Mouse (Mus musculus): ENCODE measurements at regions not wholly inside any gene's neighbourhood (a gene's known extent, or its start where the extent isn't known, plus 50 kb on each side); places are given as distances from the start of the nearest gene placed in this dataset.
A peak's percentile ranks its signal among the peaks of the same experiment; 100 is the strongest.

DNA sequence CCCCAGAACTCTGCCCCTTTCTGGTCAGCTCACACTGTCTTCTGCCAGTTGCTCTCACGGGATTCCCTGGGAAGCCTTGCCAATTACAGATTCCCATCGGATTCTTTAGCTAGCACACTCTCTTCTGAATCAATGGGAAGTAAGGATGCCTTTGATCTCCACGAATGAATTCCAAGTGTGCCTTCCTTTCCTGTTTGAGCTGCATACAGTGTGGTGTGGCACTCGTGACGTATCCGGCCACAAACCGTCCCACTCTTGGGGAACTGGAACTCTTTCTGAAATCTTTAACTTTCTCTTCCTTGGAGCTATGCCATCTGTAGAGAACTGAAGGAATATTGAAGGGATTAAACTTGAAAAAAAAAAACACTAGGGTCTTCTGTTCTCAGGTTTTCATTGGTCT, 243.2 kb upstream of the Foxq1 start:
- peak; percentile 18 for DNase-seq (ENCODE audit: low read depth)
- TF ChIP-seq CTCF (IDR thresholded peaks at IDR 0.05; ENCODE audit: borderline replicate concordance, extremely low read depth, insufficient read depth, insufficient read length) (no peak), POLR2A (IDR thresholded peaks at IDR 0.05; ENCODE audit: borderline replicate concordance, extremely low read depth, insufficient read depth, insufficient read length, poor library complexity, severe bottlenecking) (no peak)

DNA sequence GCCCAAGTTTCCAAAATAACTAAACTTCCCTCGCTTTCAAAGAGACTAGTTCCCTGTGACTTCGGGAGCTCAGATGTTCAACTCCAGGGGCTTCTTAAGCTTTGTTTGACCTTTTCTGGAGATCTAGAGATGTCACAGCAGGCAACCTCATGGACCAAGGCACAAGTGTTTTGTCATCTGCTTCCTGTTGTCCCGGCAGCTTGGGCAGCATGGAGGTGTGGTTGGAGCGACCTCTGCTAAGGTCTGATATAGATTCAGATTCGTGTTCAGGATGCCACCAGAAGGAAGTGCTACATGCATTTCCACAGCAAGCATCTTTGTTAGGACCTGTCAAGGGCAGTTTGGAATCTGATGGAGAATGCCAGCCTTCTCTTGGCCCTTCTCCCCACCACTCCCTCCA, 242.1 kb upstream of the Foxq1 start:
- TF ChIP-seq POLR2A (IDR thresholded peaks at IDR 0.05; ENCODE audit: borderline replicate concordance, extremely low read depth, insufficient read depth, insufficient read length, poor library complexity, severe bottlenecking) (no peak), CTCF (IDR thresholded peaks at IDR 0.05; ENCODE audit: borderline replicate concordance, extremely low read depth, insufficient read depth, insufficient read length) (no peak)
- DNase-seq (ENCODE audit: low read depth), result peak; percentile 28

GRCm38 (mm10) chr13:31317066-31317465, 238.9 kb upstream of the Foxq1 start:
- TF ChIP-seq CTCF (IDR thresholded peaks at IDR 0.05; ENCODE audit: borderline replicate concordance, extremely low read depth, insufficient read depth, insufficient read length) (no peak), POLR2A (IDR thresholded peaks at IDR 0.05; ENCODE audit: borderline replicate concordance, extremely low read depth, insufficient read depth, insufficient read length, poor library complexity, severe bottlenecking) (no peak)
- no peak for DNase-seq (ENCODE audit: low read depth)

DNA sequence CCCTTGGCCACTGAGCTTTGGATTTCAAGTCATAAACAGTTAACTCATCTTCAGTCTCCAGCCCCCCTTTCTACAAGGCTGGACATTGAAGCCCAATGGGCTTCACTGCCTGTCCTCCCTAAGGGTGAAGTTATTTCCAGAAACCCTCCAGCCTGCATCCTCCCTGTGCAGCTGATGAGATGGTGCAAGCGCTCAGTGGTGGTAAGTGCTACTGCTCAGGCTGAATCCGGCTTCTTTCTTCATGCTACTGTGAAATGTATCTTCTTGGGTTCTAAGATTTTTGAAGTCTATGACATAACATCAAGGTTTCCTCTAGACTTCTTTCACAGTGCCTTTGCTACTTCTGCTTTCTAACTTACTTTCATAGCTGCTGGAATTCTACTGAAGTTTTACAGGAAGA, 237.9 kb upstream of the Foxq1 start:
- no peak for DNase-seq (ENCODE audit: low read depth)
- TF ChIP-seq CTCF (IDR thresholded peaks at IDR 0.05; ENCODE audit: borderline replicate concordance, extremely low read depth, insufficient read depth, insufficient read length) (no peak), POLR2A (IDR thresholded peaks at IDR 0.05; ENCODE audit: borderline replicate concordance, extremely low read depth, insufficient read depth, insufficient read length, poor library complexity, severe bottlenecking) (no peak)

DNA sequence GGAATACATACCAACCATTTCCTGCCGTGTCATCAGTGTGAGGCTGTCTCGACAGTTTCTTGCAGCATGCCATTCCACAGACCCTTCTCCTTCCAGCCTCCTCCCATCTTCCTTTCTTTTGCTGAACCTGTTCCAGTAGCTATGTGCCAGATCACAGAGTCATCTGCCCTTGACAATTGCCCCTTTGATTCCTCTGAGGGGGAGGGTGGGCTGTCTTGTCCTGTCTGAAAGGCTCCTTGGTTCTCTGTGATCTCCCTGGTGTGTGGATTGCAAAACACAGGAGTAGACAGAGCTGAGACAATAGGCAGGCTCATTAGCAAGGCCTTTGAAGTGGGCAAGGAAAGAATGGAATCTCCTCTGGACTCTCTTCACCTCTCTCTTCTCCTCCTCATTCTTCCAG, 234.5 kb upstream of the Foxq1 start:
- TF ChIP-seq CTCF (IDR thresholded peaks at IDR 0.05; ENCODE audit: borderline replicate concordance, extremely low read depth, insufficient read depth, insufficient read length) (no peak), POLR2A (IDR thresholded peaks at IDR 0.05; ENCODE audit: borderline replicate concordance, extremely low read depth, insufficient read depth, insufficient read length, poor library complexity, severe bottlenecking) (no peak)
- DNase-seq (ENCODE audit: low read depth), result no peak

DNA sequence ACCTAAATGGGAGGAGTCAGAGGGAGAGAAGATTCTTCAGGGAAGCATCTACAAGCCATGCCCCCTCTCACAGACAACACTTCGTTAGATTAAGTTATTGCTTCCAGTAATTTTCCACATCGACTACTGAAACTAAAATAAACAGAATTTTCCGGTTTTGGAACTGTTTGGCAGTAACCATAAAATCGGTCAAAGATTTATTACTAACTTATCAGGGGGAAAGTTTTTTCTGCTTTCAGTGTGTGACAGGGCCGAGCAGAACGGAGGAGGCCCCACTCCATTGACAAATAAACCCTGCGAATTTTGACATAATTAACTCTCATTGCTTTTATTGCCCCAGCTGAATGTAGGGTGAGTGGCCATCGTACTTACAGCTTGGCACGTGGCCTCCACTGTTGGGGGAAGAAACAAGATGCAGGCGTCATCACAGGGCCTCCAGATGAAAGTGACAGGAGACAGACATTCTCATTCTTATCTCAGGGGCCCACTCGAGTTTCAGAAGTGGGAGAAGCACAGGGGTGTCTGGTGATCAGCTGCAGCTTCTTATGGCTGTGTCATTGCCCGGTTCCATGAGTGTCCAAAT, 229.6 kb upstream of the Foxq1 start:
- no peak for TF ChIP-seq CTCF (IDR thresholded peaks at IDR 0.05; ENCODE audit: borderline replicate concordance, extremely low read depth, insufficient read depth, insufficient read length)
- no peak for TF ChIP-seq POLR2A (IDR thresholded peaks at IDR 0.05; ENCODE audit: borderline replicate concordance, extremely low read depth, insufficient read depth, insufficient read length, poor library complexity, severe bottlenecking)
- no peak for DNase-seq (ENCODE audit: low read depth)

GRCm38 (mm10) chr13:31327511-31327951, 228.4 kb upstream of the Foxq1 start:
- DNase-seq (ENCODE audit: low read depth), result no peak
- TF ChIP-seq POLR2A (IDR thresholded peaks at IDR 0.05; ENCODE audit: borderline replicate concordance, extremely low read depth, insufficient read depth, insufficient read length, poor library complexity, severe bottlenecking) (no peak), CTCF (IDR thresholded peaks at IDR 0.05; ENCODE audit: borderline replicate concordance, extremely low read depth, insufficient read depth, insufficient read length) (no peak)

- no peak for DNase-seq (ENCODE audit: low read depth)
- TF ChIP-seq POLR2A (IDR thresholded peaks at IDR 0.05; ENCODE audit: borderline replicate concordance, extremely low read depth, insufficient read depth, insufficient read length, poor library complexity, severe bottlenecking) (no peak), CTCF (IDR thresholded peaks at IDR 0.05; ENCODE audit: borderline replicate concordance, extremely low read depth, insufficient read depth, insufficient read length) (no peak)
Observed at GRCm38 (mm10) chr13:31328756-31329155, 227.2 kb upstream of the Foxq1 start.

DNA sequence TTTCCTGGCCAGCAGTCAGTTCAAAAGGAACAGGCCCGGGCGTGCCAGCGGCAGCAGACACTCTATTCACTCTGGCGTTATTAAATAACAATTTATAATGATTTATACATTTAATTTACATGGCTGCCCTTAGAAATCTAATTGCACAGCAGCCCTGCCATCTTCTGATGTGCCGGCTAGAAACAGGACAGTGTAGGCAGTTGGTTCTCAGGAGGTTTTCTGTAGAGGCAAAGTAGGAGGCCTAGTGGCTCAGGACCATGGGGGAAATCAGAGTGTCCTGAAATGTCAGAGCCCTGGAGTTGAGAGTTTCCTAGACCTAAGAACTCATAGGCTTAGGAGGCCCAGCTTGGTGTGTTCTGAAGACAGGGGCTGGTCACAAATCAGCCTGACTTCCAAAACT, 225.2 kb upstream of the Foxq1 start:
- TF ChIP-seq CTCF (IDR thresholded peaks at IDR 0.05; ENCODE audit: borderline replicate concordance, extremely low read depth, insufficient read depth, insufficient read length) (no peak), POLR2A (IDR thresholded peaks at IDR 0.05; ENCODE audit: borderline replicate concordance, extremely low read depth, insufficient read depth, insufficient read length, poor library complexity, severe bottlenecking) (no peak)
- DNase-seq (ENCODE audit: low read depth), result no peak

DNA sequence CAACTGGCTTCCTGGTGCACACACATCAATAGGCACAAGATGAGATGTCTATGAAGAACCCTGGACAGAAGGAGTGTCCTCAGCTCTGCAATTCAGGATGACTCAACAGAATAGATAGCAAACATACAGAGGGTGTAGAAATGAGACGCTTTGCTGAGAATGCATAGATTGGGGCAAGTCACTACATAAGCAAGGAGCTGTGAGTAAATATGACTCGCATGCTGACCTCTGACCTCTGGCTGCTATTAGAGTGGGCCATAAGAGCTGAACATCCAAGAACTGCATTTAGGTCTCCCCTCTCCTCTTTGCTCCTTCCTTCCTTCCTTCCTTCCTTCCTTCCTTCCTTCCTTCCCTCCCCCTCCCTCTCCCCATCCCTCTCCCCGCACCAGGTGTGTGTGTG, 221.0 kb upstream of the Foxq1 start:
- TF ChIP-seq CTCF (IDR thresholded peaks at IDR 0.05; ENCODE audit: borderline replicate concordance, extremely low read depth, insufficient read depth, insufficient read length), result no peak
- TF ChIP-seq POLR2A (IDR thresholded peaks at IDR 0.05; ENCODE audit: borderline replicate concordance, extremely low read depth, insufficient read depth, insufficient read length, poor library complexity, severe bottlenecking), result no peak
- no peak for DNase-seq (ENCODE audit: low read depth)

DNA sequence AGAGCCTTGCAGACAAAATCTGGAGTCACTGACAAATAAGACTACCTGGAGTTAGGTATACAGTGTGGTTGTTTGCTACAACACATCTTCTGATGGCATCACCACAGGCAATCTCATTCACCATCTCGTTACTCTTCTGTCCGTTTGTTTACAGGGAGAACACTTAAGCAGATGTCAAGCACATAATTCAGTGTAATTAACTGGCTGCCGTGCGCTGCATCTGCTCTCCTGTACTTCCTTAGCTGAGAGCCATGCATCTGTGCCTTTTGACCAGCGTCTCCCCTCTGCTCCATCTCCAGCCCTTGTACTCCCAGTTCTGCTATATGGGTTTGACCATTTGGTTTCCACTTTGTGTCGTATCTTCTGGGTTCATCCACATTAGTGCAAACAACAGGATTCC, 218.3 kb upstream of the Foxq1 start:
- TF ChIP-seq CTCF (IDR thresholded peaks at IDR 0.05; ENCODE audit: borderline replicate concordance, extremely low read depth, insufficient read depth, insufficient read length), result no peak
- TF ChIP-seq POLR2A (IDR thresholded peaks at IDR 0.05; ENCODE audit: borderline replicate concordance, extremely low read depth, insufficient read depth, insufficient read length, poor library complexity, severe bottlenecking), result no peak
- peak; percentile 25 for DNase-seq (ENCODE audit: low read depth)

- TF ChIP-seq CTCF (IDR thresholded peaks at IDR 0.05; ENCODE audit: borderline replicate concordance, extremely low read depth, insufficient read depth, insufficient read length) (no peak), POLR2A (IDR thresholded peaks at IDR 0.05; ENCODE audit: borderline replicate concordance, extremely low read depth, insufficient read depth, insufficient read length, poor library complexity, severe bottlenecking) (no peak)
- no peak for DNase-seq (ENCODE audit: low read depth)
Observed at GRCm38 (mm10) chr13:31339386-31339785, 216.5 kb upstream of the Foxq1 start.

All from brain, embryonic 14.5 days (tissue).